26 mouse cellular contexts compared by ENCODE assay signal in the genomic region with DNA sequence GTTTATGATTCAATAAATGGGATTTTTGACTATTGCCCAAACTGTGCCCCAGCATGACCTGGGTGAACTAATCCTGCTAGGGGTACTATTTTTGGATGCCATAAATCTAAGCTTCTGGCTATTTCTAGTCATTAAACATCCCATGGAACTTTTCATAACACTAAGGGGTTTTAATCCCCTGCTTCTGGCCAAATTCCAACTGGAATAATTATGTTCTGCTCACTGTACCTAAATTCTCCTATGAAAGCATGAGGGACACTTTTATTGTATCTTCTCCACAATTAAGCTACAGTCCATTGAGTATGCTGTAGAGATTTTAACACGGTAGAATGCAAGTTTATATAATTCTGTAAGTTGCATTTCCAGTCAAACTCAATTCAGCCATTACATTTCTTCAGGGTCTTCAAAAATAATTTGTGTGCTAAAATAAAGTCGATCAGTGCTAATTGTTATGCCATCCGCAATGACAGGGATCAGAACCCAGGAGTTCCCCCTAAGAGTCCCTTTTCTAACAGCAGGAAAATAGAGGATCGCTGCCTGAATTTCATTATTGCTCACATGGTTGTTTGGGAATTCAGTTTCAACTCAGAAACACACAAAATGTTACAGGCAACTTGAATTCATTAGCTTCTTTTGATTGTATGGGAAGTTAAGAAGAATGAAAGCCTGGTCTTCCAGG.
"Had no signal": no experiment of that assay in that cellular context is flagged by ENCODE, and none has a peak within 500 bp of the region (broad histone marks: within the 10 kb centered on the region; RNA-seq: fewer than 3 reads in every experiment).

No protein-coding gene starts in this region.

- H3K36me3 ChIP-seq: heart, embryonic 10.5 days; heart, embryonic 12.5 days; hindbrain, embryonic 10.5 days; hindbrain, embryonic 12.5 days; intestine, embryonic 15.5 days; limb, embryonic 13.5 days; liver, embryonic 13.5 days had no signal

- H3K9ac ChIP-seq: heart, embryonic 12.5 days; hindbrain, embryonic 12.5 days; hindbrain, embryonic 14.5 days; intestine, embryonic 15.5 days; limb, embryonic 13.5 days; liver, embryonic 13.5 days had no signal

- H3K4me2 ChIP-seq: heart, embryonic 12.5 days; hindbrain, embryonic 12.5 days; hindbrain, embryonic 14.5 days; intestine, embryonic 15.5 days; limb, embryonic 13.5 days; liver, embryonic 11.5 days; liver, embryonic 13.5 days had no signal

- ATAC-seq: hindbrain, embryonic 16.5 days; inflammation-experienced regulatory T-cells, adult 6 months; intestine, embryonic 15.5 days; intestine, postnatal 0 days had no signal

- H3K9me3 ChIP-seq: heart, embryonic 10.5 days; heart, embryonic 12.5 days; hindbrain, embryonic 10.5 days; hindbrain, embryonic 12.5 days; intestine, embryonic 15.5 days; limb, embryonic 13.5 days; liver, embryonic 13.5 days had no signal

- H3K4me1 ChIP-seq: heart, embryonic 10.5 days; heart, embryonic 12.5 days; hindbrain, embryonic 10.5 days; hindbrain, embryonic 12.5 days; intestine, embryonic 15.5 days; liver, embryonic 13.5 days had no signal

- H3K27me3 ChIP-seq: heart, embryonic 12.5 days; hindbrain, embryonic 12.5 days; intestine, embryonic 15.5 days; limb, embryonic 13.5 days; liver, embryonic 13.5 days had no signal

- DNase-seq: gastrocnemius, adult 2 months; gastrocnemius, postnatal 10 days; gastrocnemius, postnatal 25 days; heart, adult 18-20 months; heart, postnatal 10 days; heart, postnatal 4 days; kidney, adult 18-20 months; kidney, adult 8-10 months; kidney, postnatal 10 days; kidney, postnatal 25 days; kidney, postnatal 4 days; liver; liver, embryonic 13.5 days had no signal

- H3K4me3 ChIP-seq: gastrocnemius, adult 2 months; heart, embryonic 10.5 days; heart, embryonic 12.5 days; hindbrain, embryonic 10.5 days; hindbrain, embryonic 12.5 days; intestine, embryonic 15.5 days; layer of hippocampus, adult 2 months; left cerebral cortex, adult 2 months; limb, embryonic 13.5 days; liver, embryonic 13.5 days had no signal

- H3K27ac ChIP-seq: gastrocnemius, adult 2 months; heart, embryonic 10.5 days; hindbrain, embryonic 10.5 days; hindbrain, embryonic 12.5 days; hindbrain, embryonic 14.5 days; intestine, embryonic 15.5 days; layer of hippocampus, adult 2 months; left cerebral cortex, adult 2 months; limb, embryonic 13.5 days; liver, embryonic 13.5 days had no signal
